Mouse (Mus musculus) R1 (cell line): ENCODE results near the gene Hmg20a.

Experiments
- DNase-seq: peaks from one replicate; pipeline ENCODE4 v3.0.0-alpha.2; 2018; ENCODE audit warnings: low read depth, low spot score

The Hmg20a gene

DNA sequence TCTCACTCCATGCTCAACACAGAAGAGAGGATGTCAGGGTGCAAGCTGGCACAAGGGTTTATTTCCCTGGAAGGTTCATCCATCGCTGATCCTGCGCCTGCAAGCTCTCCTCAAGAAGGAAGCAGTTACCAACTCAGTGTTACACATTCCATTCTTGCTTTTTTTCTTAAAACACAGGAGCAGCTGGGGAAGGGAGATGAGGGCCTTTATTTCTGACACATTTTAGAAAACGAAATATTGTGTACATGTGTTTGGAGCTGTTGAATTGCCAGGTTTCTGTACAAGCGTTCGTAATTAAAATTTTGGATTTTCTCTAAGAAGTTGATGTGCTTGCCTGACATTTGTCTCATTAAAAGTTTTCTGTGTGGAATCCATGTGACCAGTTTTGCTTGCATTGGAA is 78.2 kb downstream of the Hmg20a start:
- DNase-seq = no peak

- peak; percentile 40 for DNase-seq
Measured at GRCm38 (mm10) chr9:56497181-56497864, 78.9 kb downstream of the Hmg20a start.

GRCm38 (mm10) chr9:56499324-56500067 is 81.1 kb downstream of the Hmg20a start:
- DNase-seq = no peak

DNA sequence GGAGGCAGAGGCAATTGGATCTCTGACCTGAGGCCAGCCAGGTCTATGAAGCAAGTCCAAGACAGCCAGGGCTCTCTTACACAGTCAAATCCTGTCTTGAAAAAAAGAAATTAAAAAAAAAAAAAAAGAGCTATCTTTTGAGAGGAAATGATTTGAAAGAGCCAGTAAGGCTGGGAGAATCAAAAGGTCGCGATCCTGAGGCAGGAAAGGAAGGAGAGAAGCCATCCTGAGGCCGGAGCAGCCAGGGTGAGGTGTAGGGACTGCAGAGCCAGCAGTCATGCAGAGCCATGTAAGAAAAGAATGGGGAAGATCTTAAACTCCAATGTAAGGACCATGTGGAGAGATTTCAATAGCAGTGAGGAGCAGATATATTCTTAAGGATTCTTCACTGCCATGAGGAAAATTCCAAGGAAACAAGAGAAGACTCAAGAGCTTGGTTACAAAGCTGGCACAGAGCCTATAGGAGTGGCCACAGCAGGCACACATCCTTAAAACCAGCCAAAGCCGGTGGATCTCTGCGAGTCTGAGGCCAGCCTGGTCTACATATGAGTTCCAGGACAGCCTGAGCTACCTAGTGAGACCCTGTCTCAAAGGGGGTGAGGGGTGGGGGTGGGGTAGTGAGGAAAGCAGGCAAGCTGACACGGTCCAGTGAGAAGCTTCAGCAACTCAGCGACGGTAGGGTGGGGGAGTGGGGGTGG is 82.6 kb downstream of the Hmg20a start:
- no peak for DNase-seq

DNA sequence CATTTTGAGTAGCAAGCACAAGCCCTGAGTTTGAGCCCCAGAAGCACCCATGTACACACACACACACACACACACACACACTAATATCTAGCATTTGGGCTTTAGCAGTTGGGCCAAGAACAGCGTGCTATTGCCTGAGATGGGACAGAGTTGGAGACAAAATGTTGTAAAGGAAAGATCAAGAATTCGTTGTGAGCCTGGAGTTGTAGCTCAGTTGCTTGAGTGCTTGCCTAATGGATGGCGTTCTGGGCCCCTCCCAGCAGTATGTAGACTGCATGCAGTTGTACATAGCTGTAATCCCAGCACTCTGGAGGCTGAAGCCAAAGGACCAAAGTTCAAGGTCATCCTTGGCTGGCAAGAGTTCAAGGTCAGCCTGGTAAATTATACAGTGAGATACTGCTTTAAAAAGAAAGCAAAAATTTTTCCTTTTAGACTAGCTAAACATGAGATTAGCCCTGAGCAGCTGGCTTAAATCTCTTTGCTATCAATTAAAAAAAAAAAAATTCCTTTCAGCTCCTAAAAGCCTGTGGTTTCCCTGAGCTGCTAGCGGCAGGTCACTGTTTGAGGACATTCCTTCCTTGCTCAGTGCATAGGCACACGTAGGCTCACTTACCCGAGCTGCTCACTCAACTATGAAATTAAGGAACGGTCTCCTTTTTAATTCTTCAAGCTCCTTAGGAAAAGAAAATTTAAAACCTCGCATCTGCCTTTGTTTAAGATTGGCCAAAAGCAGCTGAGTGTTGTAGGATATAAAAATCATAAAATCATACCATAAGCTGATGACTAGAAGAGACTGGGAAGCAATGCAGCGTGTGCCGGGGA is 83.5 kb downstream of the Hmg20a start:
- peak; percentile 51 for DNase-seq

DNA sequence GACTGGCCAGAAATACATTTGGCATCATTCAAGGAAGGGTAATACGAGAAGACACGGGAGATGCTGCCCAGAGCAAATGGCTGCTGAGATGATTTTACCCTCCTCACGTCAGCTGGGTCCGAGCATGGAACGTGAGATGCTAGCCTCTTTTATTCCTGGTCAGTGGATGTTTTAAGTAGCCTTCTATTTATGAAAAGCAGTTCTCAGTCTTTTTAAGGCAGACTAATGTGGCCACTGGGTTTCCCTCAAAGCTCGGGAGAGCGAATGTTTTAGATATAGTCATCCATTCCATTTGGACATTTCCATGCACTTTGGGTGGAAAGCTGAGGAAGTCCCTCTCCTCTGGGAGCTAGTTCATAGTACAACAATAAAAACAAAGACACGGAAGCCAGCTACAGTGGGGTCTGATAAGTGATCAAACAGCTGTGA is 84.1 kb downstream of the Hmg20a start:
- no peak for DNase-seq

- DNase-seq = no peak
Measured at GRCm38 (mm10) chr9:56503621-56504500, 85.5 kb downstream of the Hmg20a start.

DNA sequence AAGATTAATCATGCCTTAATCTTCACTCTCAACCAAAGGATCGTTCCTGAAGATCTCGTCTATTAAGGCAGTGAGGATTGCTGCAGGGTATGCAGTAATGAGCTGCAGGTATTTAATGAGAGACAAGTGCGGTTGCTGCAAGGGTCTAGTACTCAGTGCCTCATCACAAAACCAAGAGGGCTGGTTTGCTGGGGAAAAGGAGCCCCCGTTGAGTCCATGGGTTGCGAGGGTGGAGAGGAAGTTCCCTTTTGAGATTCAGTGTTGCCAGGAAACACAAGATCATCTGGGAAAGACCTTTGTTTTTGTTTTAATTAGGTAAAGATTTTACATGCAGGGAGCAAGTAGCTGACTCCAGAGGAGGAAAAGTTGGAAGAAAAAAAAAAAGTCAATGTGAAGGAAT is 86.1 kb downstream of the Hmg20a start:
- no peak for DNase-seq

- no peak for DNase-seq
Measured at GRCm38 (mm10) chr9:56505083-56505792, 86.8 kb downstream of the Hmg20a start.

DNA sequence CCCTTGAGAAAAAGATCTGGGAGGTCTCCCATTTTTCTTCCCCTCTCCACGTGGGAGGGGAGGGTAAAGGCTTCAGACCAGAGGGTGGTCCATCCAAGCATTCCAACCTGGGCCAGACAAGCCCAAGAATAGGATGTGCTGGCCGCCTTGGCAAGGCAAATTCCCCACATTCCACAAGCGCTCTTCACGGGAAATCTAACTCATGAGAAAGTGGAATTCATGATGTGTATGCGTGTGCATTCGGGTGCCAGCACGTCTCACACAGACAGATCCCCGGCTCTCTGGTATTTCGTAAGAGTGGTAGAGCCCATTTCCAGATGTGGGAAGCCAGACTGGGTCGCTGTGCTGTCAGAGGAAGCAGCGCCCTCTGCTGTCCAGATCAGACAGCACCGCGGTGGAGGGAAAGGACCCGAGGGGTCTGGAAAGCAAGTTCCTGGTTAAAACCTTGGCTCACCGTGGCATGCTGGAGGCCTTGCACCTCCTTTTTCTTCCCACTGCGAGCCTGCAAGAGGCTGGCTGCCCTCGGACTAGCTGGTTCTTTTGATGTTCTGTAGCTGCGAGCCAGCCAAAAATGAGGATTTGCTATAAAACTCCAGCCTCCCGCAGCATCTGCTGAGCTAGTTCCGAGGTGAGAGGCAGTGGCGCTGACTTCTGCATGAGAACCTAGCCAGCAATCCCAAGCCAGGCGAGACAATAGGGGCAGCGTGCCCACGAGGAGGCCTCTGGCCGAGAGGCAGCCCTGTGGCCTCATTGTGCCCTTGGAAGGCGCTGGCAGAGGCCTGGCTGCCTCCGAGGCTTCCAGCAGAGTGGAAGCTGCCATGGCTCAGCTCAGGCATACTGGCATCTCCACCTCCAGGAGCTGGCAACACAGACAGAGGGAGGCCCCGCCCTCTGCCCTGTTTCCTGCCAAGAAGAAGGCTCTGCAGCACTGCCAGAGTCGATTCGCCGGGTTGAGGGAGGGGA is 87.7 kb downstream of the Hmg20a start:
- DNase-seq = peak; percentile 85

GRCm38 (mm10) chr9:56506931-56507681 is 88.7 kb downstream of the Hmg20a start:
- DNase-seq = peak; percentile 34

DNA sequence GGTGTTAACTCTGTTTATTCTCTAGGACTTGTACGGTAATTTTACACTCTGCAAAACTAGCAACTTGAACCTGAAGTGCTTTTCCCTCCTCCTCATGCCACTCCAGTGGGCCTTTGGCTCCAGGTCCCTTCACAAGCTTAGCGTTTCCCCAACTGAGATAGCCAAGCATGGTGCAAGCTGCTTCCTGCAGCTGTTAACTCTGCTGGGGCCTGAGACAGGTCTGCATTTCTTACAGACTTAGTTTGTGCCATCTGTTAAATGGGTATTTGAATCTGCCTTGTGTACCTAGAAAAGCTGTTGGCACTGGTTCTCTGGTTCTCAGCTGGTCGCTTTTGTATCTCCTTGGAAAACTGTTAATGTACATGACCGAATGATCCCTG is 89.3 kb downstream of the Hmg20a start:
- no peak for DNase-seq

GRCm38 (mm10) chr9:56508835-56509451 is 90.5 kb downstream of the Hmg20a start:
- no peak for DNase-seq

- no peak for DNase-seq
Measured at GRCm38 (mm10) chr9:56510281-56510680, 91.9 kb downstream of the Hmg20a start.

GRCm38 (mm10) chr9:56512486-56512885 is 94.1 kb downstream of the Hmg20a start:
- peak; percentile 59 for DNase-seq

DNA sequence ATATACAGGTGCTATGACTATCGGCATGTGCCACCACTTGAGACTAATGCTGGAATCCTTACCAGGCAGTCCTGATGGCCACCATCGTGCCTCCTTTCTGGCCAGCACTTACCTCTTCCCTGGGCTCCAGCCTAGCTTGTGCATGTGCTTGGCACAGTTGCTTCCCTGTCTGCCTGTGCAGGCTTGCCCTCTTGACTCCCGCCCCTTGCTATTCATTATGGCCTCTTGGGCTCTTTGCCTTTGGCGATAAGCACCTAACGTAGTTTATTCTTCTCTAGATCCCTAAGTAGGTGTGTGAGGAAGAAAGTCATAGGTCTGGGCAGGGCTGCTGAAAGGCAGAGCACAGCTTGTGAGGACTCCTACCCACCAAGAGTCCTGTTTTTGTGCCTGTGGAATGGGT is 96.7 kb downstream of the Hmg20a start:
- no peak for DNase-seq

DNA sequence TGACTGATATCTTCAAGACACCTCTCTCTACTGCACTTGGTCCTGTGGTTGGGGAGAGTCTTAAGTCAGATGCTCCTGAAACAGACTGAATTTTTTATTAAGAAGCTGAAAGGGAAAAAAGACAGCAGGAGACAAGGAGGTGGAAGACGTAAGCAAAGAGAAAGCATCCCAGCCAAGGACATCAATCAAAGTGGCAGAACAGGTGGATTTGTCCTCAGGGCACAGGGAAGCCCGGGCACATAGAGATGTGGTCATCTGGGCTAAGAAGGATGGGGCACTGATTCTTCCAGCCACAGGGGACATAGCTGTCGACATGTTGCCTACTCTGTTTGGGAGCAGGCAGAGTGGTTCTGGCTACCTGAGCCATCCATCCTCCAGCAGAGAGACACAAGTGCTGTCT is 97.8 kb downstream of the Hmg20a start:
- no peak for DNase-seq
